Mouse (Mus musculus) heart, adult 2 months (tissue): Measurements from ENCODE around the gene Dusp28. TPM values are rescaled to one million over a fixed set of nuclear protein-coding genes. Genes with fewer than 3 reads are reported as not detected.

ENCODE experiments used
- DNase-seq, 2 experiments: peaks; one replicate each; pipeline ENCODE4 v3.0.0; 2021
- H3K27ac ChIP-seq: fragments of 200-600 bp; 2 replicates; pipeline ENCODE4 v1.8.1; 2022
- H3K27me3 ChIP-seq: fragments of 200-500 bp; 2 replicates; pipeline ENCODE4 v1.6.1; 2012; ENCODE audit warnings: mild to moderate bottlenecking, low read length, inconsistent platforms, mixed read lengths; ENCODE audit not compliant: control insufficient read depth, insufficient read depth
- H3K36me3 ChIP-seq: fragments of 200-500 bp; 2 replicates; pipeline ENCODE4 v1.6.1; 2012; ENCODE audit warnings: low read length, inconsistent platforms; ENCODE audit not compliant: control insufficient read depth, insufficient read depth
- H3K4me1 ChIP-seq: fragments of 200-500 bp; 2 replicates; pipeline ENCODE4 v1.6.1; 2011; ENCODE audit warnings: low read length; ENCODE audit not compliant: control insufficient read depth, insufficient read depth
- H3K4me3 ChIP-seq: fragments of 200-600 bp; 2 replicates; pipeline ENCODE4 v1.8.1; 2022
- H3K79me2 ChIP-seq: fragments of 200-500 bp; replicated peaks from 2 replicates; pipeline ENCODE4 v1.6.1; 2012; ENCODE audit warnings: mild to moderate bottlenecking, inconsistent platforms, low read length, moderate library complexity, mixed read lengths; ENCODE audit not compliant: control insufficient read depth, insufficient read depth
- H3K9ac ChIP-seq: fragments of 200-500 bp; 2 replicates; pipeline ENCODE4 v1.6.1; 2012; ENCODE audit warnings: low read depth, mild to moderate bottlenecking, control low read depth, inconsistent platforms, low read length, mixed read lengths
- CTCF ChIP-seq: fragments of 200-600 bp; IDR thresholded peaks from 2 replicates; pipeline ENCODE4 v1.8.1; 2022; ENCODE audit warnings: antibody characterized with exemption, mild to moderate bottlenecking, moderate library complexity
- EP300 ChIP-seq: fragments of 200-500 bp; IDR thresholded peaks from 2 replicates; pipeline ENCODE4 v1.6.1; 2011; ENCODE audit warnings: low read depth, low read length, control low read depth; ENCODE audit not compliant: insufficient read depth
- POLR2A ChIP-seq: fragments of 200-500 bp; IDR thresholded peaks from 2 replicates; pipeline ENCODE4 v1.6.1; 2011; ENCODE audit warnings: mild to moderate bottlenecking, low read depth, low read length, control low read depth; ENCODE audit not compliant: insufficient read depth
- WGBS: fragments of 180-500 bp; shearing (Covaris S2); methylation state at CpG from one replicate; pipeline ENCODE4 v1.1.7; 2018; 5-methylcytosine and 5-hydroxymethylcytosine counted together
- intact Hi-C: fragments of 180-260 bp; cut with DNase I; formaldehyde crosslinking; loops from one replicate; pipeline ENCODE4 v1.15.1; 2025
- polyA plus RNA-seq: library from polyadenylated mRNA; depleted of rRNA; stranded (reverse); fragments of >200 nt; gene quantifications from 2 replicates; pipeline ENCODE4 v1.2.3, GENCODE M21; 2012
- total RNA-seq, 2 experiments: library from RNA; stranded (reverse); gene quantifications; 2 replicates each; pipeline ENCODE4 v1.2.3; 2021

The Dusp28 gene
- total and polyA plus RNA-seq, 3 experiments, result 15.1 to 27.9 (median 15.5) TPM

DNA sequence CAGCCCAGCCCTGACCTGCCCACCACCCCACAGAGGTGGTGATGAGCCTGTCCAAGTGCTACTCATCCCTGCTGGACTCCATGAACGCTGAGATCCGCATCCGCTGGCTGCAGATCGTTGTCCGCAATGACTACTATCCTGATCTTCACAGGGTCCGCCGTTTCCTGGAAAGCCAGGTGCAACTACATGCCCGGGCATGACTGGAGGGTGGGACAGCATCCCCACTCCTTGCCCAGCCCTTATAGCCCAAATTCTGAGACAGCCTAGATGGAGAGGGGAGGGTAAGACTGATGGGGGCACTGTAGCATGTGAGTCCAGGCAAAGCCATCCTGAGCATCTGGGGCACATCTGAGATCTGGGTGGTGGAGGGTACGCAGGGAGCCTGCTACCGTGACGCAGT is 12.4 kb downstream of the Dusp28 start:
- Histone ChIP-seq H3K36me3 (no peaks in the 10 kb centered on the region), H3K79me2 (no peaks in the 10 kb centered on the region), H3K27me3 (no peaks in the 10 kb centered on the region), H3K27ac (no peak overlapping the region), H3K9ac (no peak overlapping the region), H3K4me3 (no peak overlapping the region), H3K4me1 (no peaks in the 10 kb centered on the region; the same call in 1 of the 2 replicates)
- DNase-seq, result no peak
- intact Hi-C loops, result no loop called here
- 96% methylated on average over 11 of the region's 11 CpGs for WGBS
- TF ChIP-seq EP300, result no peak
- TF ChIP-seq CTCF, result no peak
- no peak for TF ChIP-seq POLR2A

DNA sequence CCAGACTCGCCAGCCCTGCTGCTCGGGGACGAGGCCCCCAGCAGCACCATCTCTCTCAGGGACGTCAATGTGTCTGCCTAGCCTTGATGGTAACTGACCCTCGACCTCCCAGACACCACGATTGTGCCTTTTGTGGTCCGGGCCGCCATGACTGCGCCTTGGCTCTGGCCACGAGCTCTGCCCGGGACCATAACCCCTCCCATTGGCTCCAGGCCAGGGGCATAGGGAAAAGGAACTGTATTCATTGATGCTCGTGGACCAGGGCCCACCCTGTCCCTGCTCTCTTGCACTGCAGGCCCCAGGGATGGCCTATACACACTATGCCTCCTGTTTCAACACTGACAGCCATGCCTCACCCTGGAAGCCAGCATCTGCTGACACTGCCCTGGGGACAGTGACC is 13.0 kb downstream of the Dusp28 start:
- Histone ChIP-seq H3K4me1 (no peaks in the 10 kb centered on the region; the same call in 1 of the 2 replicates), H3K27ac (no peak overlapping the region), H3K36me3 (no peaks in the 10 kb centered on the region), H3K9ac (no peak overlapping the region), H3K79me2 (no peaks in the 10 kb centered on the region), H3K27me3 (no peaks in the 10 kb centered on the region), H3K4me3 (no peak overlapping the region)
- intact Hi-C loops, result no loop called here
- no peak for DNase-seq
- 70% methylated on average over 12 of the region's 12 CpGs for WGBS
- TF ChIP-seq EP300, result no peak
- TF ChIP-seq POLR2A, result no peak
- TF ChIP-seq CTCF, result no peak

DNA sequence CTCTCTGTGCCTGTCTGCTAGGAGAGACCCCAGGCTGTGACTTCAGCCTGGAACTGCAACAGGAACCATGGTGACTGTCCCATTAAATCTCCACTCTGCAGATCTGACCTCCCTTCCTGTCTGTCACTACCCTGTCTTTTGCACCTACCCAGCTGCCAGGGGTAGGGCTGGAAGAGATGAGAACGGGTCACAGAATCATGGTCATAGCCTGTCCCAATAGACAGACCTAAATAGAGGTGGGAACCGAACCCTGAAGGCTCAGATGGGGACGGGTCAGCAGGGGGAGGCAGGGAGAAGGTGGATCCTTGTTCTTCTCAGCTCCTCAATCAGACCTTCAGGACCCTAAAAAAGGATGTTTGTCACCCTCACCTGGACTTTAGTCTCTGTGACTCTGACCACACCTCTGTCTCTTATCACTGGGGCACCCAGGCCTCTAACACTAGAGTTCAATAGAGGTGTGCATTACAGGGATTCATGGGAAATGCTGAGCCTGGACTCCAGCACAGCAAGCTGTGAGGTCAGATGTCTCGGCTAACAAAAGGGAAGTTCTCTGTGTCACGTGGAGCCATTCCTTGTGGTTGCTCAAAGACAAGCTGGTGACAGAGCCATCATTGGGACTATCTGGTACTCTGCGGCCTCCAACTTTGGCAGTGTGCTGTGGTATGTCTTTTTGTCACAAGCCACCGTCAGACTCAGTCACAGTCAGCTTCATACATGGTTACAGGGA is 13.9 kb downstream of the Dusp28 start:
- no peak overlapping the region for H3K4me3 ChIP-seq
- no peak overlapping the region for H3K27ac ChIP-seq
- H3K36me3 ChIP-seq, result no peaks in the 10 kb centered on the region
- H3K79me2 ChIP-seq, result no peaks in the 10 kb centered on the region
- 69% methylated on average over 7 of the region's 7 CpGs for WGBS
- intact Hi-C loops, result no loop called here
- H3K9ac ChIP-seq, result no peak overlapping the region
- no peaks in the 10 kb centered on the region; the same call in 1 of the 2 replicates for H3K4me1 ChIP-seq
- H3K27me3 ChIP-seq, result no peaks in the 10 kb centered on the region
- no peak for DNase-seq
- no peak for TF ChIP-seq CTCF
- no peak for TF ChIP-seq EP300
- no peak for TF ChIP-seq POLR2A

DNA sequence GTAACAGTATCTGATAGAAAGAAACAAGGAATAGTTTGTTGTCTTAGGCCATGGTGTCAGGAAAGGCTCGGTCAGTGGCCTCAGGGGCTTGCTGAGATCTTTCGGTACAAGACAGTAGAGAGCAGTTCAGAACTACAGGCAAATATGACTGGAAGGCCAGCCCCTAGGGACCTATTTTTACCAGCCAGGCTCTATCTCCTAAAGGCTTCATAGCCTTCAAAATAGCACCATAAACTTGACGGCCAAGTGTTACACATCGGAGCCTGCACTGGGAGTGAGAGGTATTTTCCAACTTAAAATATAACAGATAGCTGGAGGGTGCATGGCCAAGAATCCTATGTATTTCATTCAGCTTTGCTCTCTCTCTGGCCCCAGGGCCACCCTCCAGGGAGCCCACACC is 14.7 kb downstream of the Dusp28 start:
- Histone ChIP-seq H3K27ac (no peak overlapping the region; the same call in 1 of the 2 replicates), H3K27me3 (no peaks in the 10 kb centered on the region), H3K4me3 (no peak overlapping the region), H3K9ac (no peak overlapping the region), H3K79me2 (no peaks in the 10 kb centered on the region), H3K36me3 (no peaks in the 10 kb centered on the region), H3K4me1 (no peaks in the 10 kb centered on the region; the same call in 1 of the 2 replicates)
- intact Hi-C loops, result no loop called here
- DNase-seq, result no peak
- WGBS, result 43% methylated on average over 4 of the region's 4 CpGs
- TF ChIP-seq EP300, result no peak
- TF ChIP-seq CTCF, result no peak
- TF ChIP-seq POLR2A, result no peak

DNA sequence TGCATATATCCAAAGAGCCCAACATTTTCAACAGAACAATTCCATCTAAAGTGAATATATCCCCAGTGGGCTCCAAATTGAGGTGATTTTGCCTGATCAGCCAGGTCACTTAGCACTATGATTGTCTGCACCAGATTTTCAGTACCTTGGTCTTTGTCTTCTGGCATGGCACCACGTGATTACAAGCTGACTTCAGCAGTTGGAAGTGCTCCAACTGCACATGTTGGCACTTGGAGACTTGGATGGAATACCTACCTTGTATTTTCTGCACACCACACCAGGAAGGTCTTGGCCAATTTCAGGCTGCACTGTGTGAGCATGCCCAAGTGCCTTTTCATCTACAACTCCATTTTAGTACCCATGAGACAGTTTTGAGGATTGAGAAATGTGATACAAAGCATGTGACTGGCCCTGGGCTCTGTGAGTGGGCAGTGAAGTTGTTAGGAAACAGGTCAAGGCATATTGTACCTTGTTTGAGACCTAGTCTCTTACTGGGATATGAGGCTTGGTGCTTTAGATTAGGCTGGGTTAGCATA is 23.5 kb downstream of the Dusp28 start:
- intact Hi-C loops, result loop anchor here (10.0 kb wide), 2 partner anchors 415 to 545 kb away; partner anchors contain the start of genes Hdlbp, Pask and Ppp1r7
- no peaks in the 10 kb centered on the region for H3K79me2 ChIP-seq
- H3K36me3 ChIP-seq, result no peaks in the 10 kb centered on the region
- 8% methylated on average over 1 of the region's 1 CpGs for WGBS
- no peaks in the 10 kb centered on the region for H3K27me3 ChIP-seq
- no peak overlapping the region for H3K9ac ChIP-seq
- no peak for DNase-seq
- TF ChIP-seq POLR2A (no peak), CTCF (no peak), EP300 (no peak)
- H3K4me3 ChIP-seq, result no peak overlapping the region
- no peak overlapping the region for H3K27ac ChIP-seq
- H3K4me1 ChIP-seq, result peaks cover 2% of the 10 kb centered on the region

DNA sequence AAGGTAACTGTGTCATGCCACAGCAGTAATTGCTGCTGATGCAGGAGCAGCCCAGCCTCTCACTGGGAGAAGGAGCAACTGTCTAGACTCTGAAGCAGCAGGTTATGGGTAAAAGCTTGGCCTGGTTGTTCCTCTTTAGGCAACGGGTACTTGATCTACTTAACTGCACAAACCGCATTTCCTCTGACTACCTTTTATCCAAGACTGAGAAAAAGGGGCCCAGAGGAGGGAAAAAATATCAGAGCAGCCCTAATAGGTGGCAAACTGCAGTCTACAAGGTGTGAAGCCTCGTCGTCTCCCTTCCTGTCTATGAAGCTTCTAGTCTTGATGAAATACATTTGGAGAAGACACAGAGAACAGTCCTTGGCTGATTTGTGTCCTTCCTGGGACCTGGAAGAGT is 26.8 kb downstream of the Dusp28 start:
- no peaks in the 10 kb centered on the region for H3K27me3 ChIP-seq
- no peaks in the 10 kb centered on the region for H3K79me2 ChIP-seq
- H3K4me3 ChIP-seq, result peak overlapping the region; percentile 68
- H3K9ac ChIP-seq, result peak overlapping the region; percentile 52
- WGBS, result 78% methylated on average over 4 of the region's 4 CpGs
- intact Hi-C loops, result loop anchor here (1.0 to 10.0 kb wide), 3 partner anchors 26 to 541 kb away; partner anchors contain the start of genes Hdlbp, Pask and Ppp1r7
- peak overlapping the region; percentile 92 for H3K27ac ChIP-seq
- H3K4me1 ChIP-seq, result peaks cover 4% of the 10 kb centered on the region
- no peak for DNase-seq
- H3K36me3 ChIP-seq, result no peaks in the 10 kb centered on the region
- TF ChIP-seq EP300 (no peak), POLR2A (no peak), CTCF (no peak)
